Mouse (Mus musculus): ENCODE data around the gene Sprr2f. TPM values are rescaled to one million over a fixed set of nuclear protein-coding genes. Genes with fewer than 3 reads are reported as not detected.

Gene Sprr2f
- not detected in 2 replicates for polyA plus RNA-seq (2012; rRNA removed)

DNA sequence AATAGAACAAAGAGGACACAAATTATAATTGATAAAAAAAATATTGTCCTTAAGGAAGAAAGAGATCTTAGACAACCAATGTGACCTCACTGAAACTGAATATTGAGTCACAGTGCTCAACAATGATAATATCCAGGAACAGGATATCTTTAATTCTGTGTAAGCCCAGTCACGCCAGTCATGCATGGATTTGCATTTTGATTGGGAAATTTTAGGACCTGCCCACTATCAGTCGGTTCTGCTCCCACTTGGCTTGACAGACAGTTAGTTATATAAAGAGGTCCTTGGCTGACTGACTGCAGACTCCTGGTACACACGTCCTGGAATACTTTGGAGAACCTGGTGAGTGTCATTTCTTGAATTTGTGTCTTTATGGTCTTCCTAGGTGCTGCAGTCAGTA lies at the start of gene Sprr2f:
Gene Sprr2f, plus strand, starts transcription at position 301 of the 400 bp plus-strand sequence.
- H3K4me1 ChIP-seq (ENCODE audit: control insufficient read depth, insufficient read depth, low read length) = no peaks in the 10 kb centered on the region
- H3K27me3 ChIP-seq (ENCODE audit: control insufficient read depth, insufficient read depth, low read length) = no peaks in the 10 kb centered on the region
- H3K4me3 ChIP-seq (replicated peaks; ENCODE audit: insufficient read depth, low read depth, low read length) = no peak within 1 kb of the TSS
- no peak for DNase-seq
- TF ChIP-seq POLR2A (IDR thresholded peaks at IDR 0.05; ENCODE audit: borderline replicate concordance, insufficient read depth, low read length) = no peak
- no peak for TF ChIP-seq CTCF (IDR thresholded peaks at IDR 0.05; ENCODE audit: borderline replicate concordance, insufficient read depth, low read depth, low read length)
- H3K27ac ChIP-seq (ENCODE audit: insufficient read depth, low read length) = no peak within 1 kb of the TSS
- 39% methylated on average over 3 of the region's 3 CpGs for WGBS

DNA sequence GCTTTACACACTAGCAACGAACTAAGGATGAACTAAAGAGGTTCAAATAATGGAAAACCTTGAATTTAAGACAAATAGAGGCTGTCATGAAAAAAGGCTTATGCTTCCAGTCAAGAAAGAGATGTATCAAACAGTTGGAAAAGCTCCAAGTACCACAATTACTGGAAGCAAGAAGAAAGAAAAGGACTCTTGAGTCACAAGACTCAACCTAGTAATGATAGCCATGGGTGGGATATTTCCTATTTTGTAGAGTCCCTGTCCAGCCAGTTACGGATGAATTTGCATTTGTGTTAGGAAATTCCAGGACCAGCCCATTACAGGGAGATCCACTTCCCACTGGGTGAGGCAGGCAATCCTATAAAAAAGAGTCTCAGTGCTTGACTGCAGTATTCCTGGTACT lies 48.7 kb upstream of the Sprr2f start, which contains the start of gene Sprr2b:
Gene Sprr2b, plus strand, starts transcription at position 301 of the 400 bp plus-strand sequence.
- DNase-seq = no peak
- Histone ChIP-seq H3K4me1 (ENCODE audit: control insufficient read depth, insufficient read depth, low read length) (no peaks in the 10 kb centered on the region), H3K27me3 (ENCODE audit: control insufficient read depth, insufficient read depth, low read length) (no peaks in the 10 kb centered on the region), H3K27ac (ENCODE audit: insufficient read depth, low read length) (no peak within 1 kb of the TSS), H3K4me3 (replicated peaks; ENCODE audit: insufficient read depth, low read depth, low read length) (no peak within 1 kb of the TSS)
- 69% methylated on average over 2 of the region's 2 CpGs for WGBS
- no peak for TF ChIP-seq CTCF (IDR thresholded peaks at IDR 0.05; ENCODE audit: borderline replicate concordance, insufficient read depth, low read depth, low read length)
- no peak for TF ChIP-seq POLR2A (IDR thresholded peaks at IDR 0.05; ENCODE audit: borderline replicate concordance, insufficient read depth, low read length)

DNA sequence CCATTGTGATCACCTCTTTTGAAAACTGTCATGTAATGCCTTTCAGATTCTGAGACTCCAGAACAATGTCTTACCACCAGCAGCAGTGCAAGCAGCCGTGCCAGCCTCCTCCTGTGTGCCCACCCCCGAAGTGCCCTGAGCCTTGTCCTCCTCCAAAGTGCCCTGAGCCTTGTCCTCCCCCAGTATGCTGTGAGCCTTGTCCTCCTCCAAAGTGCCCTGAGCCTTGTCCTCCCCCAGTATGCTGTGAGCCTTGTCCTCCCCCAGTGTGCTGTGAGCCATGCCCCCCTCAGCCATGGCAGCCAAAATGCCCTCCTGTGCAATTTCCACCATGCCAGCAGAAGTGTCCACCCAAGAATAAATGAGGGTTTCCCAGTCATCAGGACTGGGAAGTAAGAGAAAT lies 47.6 kb upstream of the Sprr2f start:
- 27% methylated on average over 2 of the region's 2 CpGs for whole genome bisulfite sequencing
- H3K4me1 ChIP-seq (ENCODE audit: control insufficient read depth, insufficient read depth, low read length) = no peaks in the 10 kb centered on the region
- H3K4me3 ChIP-seq (replicated peaks; ENCODE audit: insufficient read depth, low read depth, low read length) = no peak overlapping the region
- TF ChIP-seq POLR2A (IDR thresholded peaks at IDR 0.05; ENCODE audit: borderline replicate concordance, insufficient read depth, low read length) = no peak
- TF ChIP-seq CTCF (IDR thresholded peaks at IDR 0.05; ENCODE audit: borderline replicate concordance, insufficient read depth, low read depth, low read length) = no peak
- H3K27ac ChIP-seq (ENCODE audit: insufficient read depth, low read length) = no peak overlapping the region
- DNase-seq = no peak
- no peaks in the 10 kb centered on the region for H3K27me3 ChIP-seq (ENCODE audit: control insufficient read depth, insufficient read depth, low read length)

DNA sequence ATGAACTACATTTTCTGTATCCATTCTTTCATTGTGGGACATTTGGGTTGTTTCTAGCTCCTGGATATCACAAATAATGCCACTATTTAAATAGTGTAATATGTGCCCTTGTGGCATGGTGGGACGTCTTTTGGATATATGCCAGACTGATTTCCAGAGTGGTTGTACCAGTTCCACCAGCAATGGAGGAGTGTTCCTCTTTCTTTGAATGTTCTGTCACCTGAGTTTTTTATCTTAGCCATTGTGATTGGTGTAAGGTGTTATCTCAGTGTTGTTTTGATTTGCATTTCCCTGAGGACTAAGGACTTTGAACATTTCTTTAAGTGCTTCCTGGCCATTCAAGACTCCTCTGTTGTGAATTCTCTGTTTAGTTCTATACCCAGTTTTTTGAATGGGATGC lies 28.7 kb upstream of the Sprr2f start:
- Histone ChIP-seq H3K4me1 (ENCODE audit: control insufficient read depth, insufficient read depth, low read length) (no peaks in the 10 kb centered on the region), H3K4me3 (replicated peaks; ENCODE audit: insufficient read depth, low read depth, low read length) (no peak overlapping the region), H3K27ac (ENCODE audit: insufficient read depth, low read length) (no peak overlapping the region), H3K27me3 (ENCODE audit: control insufficient read depth, insufficient read depth, low read length) (no peaks in the 10 kb centered on the region)
- no peak for TF ChIP-seq CTCF (IDR thresholded peaks at IDR 0.05; ENCODE audit: borderline replicate concordance, insufficient read depth, low read depth, low read length)
- no peak for TF ChIP-seq POLR2A (IDR thresholded peaks at IDR 0.05; ENCODE audit: borderline replicate concordance, insufficient read depth, low read length)
- DNase-seq = no peak
- 67% methylated on average over 1 of the region's 1 CpGs for WGBS

DNA sequence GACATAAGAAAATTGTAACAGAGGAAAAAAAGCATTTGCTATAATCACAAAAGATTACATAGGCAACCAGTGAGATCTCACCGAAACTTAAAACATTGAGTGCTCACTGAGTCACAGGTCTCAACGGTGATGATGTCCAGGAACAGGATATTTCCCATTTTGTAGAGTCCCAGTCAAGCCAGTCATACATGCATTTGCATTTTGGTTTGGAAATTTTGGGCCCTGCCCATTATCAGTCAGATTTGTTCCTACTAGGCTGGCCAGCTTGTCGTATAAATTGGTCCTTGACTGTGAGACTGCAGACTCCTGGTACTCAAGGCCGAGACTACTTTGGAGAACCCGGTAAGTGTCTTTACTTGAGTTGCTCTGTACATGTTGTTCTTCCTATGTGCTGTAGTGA lies 26.1 kb upstream of the Sprr2f start, which contains the start of gene Sprr2d:
Gene Sprr2d, plus strand, starts transcription at position 301 of the 400 bp plus-strand sequence.
- 91% methylated on average over 5 of the region's 5 CpGs for WGBS
- no peak for DNase-seq

DNA sequence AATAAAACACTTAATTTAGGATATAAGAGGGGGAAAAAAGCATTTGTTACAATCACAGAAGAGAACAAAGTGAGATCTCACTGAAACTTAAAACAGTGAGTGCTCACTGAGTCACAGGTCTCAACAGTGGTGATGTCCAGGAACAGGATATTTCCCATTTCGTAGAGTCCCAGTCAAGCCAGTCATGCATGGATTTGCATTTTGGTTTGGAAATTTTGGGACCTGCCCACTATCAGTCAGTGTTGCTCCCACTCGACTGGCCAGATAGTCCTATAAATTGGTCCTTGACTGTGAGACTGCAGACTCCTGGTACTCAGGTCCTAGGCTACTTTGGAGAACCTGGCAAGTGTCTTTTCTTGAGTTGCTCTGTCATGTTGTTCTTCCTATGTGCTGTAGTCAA lies 13.1 kb upstream of the Sprr2f start, which contains the start of gene Sprr2e:
Gene Sprr2e, plus strand, starts transcription at position 301 of the 400 bp plus-strand sequence.
- H3K27ac ChIP-seq (ENCODE audit: insufficient read depth, low read length) = no peak within 1 kb of the TSS
- TF ChIP-seq CTCF (IDR thresholded peaks at IDR 0.05; ENCODE audit: borderline replicate concordance, insufficient read depth, low read depth, low read length) (no peak), POLR2A (IDR thresholded peaks at IDR 0.05; ENCODE audit: borderline replicate concordance, insufficient read depth, low read length) (no peak)
- H3K4me1 ChIP-seq (ENCODE audit: control insufficient read depth, insufficient read depth, low read length) = no peaks in the 10 kb centered on the region
- H3K27me3 ChIP-seq (ENCODE audit: control insufficient read depth, insufficient read depth, low read length) = no peaks in the 10 kb centered on the region
- whole genome bisulfite sequencing = 79% methylated on average over 2 of the region's 2 CpGs
- H3K4me3 ChIP-seq (replicated peaks; ENCODE audit: insufficient read depth, low read depth, low read length) = no peak within 1 kb of the TSS
- DNase-seq = no peak

More for the DNA sequence above, 26.1 kb upstream of the Sprr2f start, which contains the start of gene Sprr2d:
- no peaks in the 10 kb centered on the region for H3K27me3 ChIP-seq (ENCODE audit: control insufficient read depth, insufficient read depth, low read length)
- no peak within 1 kb of the TSS for H3K27ac ChIP-seq (ENCODE audit: insufficient read depth, low read length)
- H3K4me3 ChIP-seq (replicated peaks; ENCODE audit: insufficient read depth, low read depth, low read length) = no peak within 1 kb of the TSS
- H3K4me1 ChIP-seq (ENCODE audit: control insufficient read depth, insufficient read depth, low read length) = no peaks in the 10 kb centered on the region
- TF ChIP-seq POLR2A (IDR thresholded peaks at IDR 0.05; ENCODE audit: borderline replicate concordance, insufficient read depth, low read length) (no peak), CTCF (IDR thresholded peaks at IDR 0.05; ENCODE audit: borderline replicate concordance, insufficient read depth, low read depth, low read length) (no peak)

DNA sequence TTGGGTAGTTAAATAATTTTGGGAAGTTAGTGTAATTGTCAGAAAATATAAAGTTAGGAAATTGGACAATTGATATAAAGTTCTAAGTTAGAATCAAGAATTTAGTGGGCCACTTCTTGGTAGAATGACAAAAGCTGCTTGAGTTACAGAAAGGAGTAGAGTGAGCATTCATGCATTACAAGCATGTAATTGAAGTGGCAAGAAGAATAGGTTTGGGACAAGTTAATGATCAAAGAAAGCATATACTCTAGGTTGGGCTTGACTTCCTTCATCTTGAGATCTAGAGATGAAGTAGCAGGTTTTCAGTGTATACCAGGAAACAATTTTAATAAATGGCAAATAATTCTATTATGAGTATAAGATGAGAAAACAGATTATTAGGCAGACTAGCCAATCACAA lies 3.4 kb upstream of the Sprr2f start:
- Histone ChIP-seq H3K4me1 (ENCODE audit: control insufficient read depth, insufficient read depth, low read length) (no peaks in the 10 kb centered on the region), H3K4me3 (replicated peaks; ENCODE audit: insufficient read depth, low read depth, low read length) (no peak overlapping the region), H3K27ac (ENCODE audit: insufficient read depth, low read length) (no peak overlapping the region), H3K27me3 (ENCODE audit: control insufficient read depth, insufficient read depth, low read length) (no peaks in the 10 kb centered on the region)
- TF ChIP-seq POLR2A (IDR thresholded peaks at IDR 0.05; ENCODE audit: borderline replicate concordance, insufficient read depth, low read length) (no peak), CTCF (IDR thresholded peaks at IDR 0.05; ENCODE audit: borderline replicate concordance, insufficient read depth, low read depth, low read length) (no peak)
- DNase-seq = no peak

DNA sequence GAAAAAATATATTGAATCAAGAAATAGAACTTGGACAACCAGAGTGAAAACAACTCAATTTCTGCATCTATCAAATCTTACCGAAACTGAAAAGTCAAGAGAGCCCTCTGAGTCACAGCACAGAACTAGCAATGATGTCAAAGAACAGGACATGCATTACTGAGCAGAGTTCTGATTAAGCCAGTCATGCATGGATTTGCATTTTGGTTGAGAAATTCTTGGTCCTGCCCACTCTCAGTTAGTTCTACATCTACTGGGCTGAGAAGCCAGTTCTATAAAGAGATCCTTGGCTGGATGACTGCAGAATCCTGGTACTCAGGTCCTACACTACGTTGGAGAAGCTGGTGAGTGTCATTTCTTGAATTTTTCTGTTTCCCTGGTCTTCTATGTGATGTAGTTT lies 8.6 kb downstream of the Sprr2f start:
- H3K27ac ChIP-seq (ENCODE audit: insufficient read depth, low read length) = no peak overlapping the region
- no peak for DNase-seq
- 67% methylated on average over 2 of the region's 2 CpGs for WGBS

More for the DNA sequence above, 8.6 kb downstream of the Sprr2f start:
- Histone ChIP-seq H3K4me1 (ENCODE audit: control insufficient read depth, insufficient read depth, low read length) (no peaks in the 10 kb centered on the region), H3K4me3 (replicated peaks; ENCODE audit: insufficient read depth, low read depth, low read length) (no peak overlapping the region), H3K27me3 (ENCODE audit: control insufficient read depth, insufficient read depth, low read length) (no peaks in the 10 kb centered on the region)
- no peak for TF ChIP-seq CTCF (IDR thresholded peaks at IDR 0.05; ENCODE audit: borderline replicate concordance, insufficient read depth, low read depth, low read length)
- TF ChIP-seq POLR2A (IDR thresholded peaks at IDR 0.05; ENCODE audit: borderline replicate concordance, insufficient read depth, low read length) = no peak
